Mouse (Mus musculus): ENCODE results near the gene Sp1. TPM values are rescaled to one million over a fixed set of nuclear protein-coding genes. Genes with fewer than 3 reads are reported as not detected.

Gene Sp1
- 14.4 and 15.8 TPM in 2 replicates for polyA plus RNA-seq (2014; fragmentation: Nextera tagmentation; extraction: Ambion mirVana)

- Histone ChIP-seq H3K4me3 (ENCODE audit: low read depth, low read length) (peak within 1 kb of the TSS; percentile 67), H3K4me1 (replicated peaks; ENCODE audit: control insufficient read depth, insufficient read depth, low read length) (peaks cover 34% of the 10 kb centered on the region), H3K9ac (ENCODE audit: low read length) (peak within 1 kb of the TSS; percentile 97), H3K36me3 (ENCODE audit: control insufficient read depth, insufficient read depth, low read length) (peaks cover 32% of the 10 kb centered on the region), H3K4me2 (ENCODE audit: low read length) (peak within 1 kb of the TSS; percentile 84), H3K27ac (ENCODE audit: low read depth) (peak within 1 kb of the TSS; percentile 100), H3K27me3 (replicated peaks; ENCODE audit: control insufficient read depth, insufficient read depth, low read length) (no peaks in the 10 kb centered on the region), H3K9me3 (ENCODE audit: control insufficient read depth, low read length) (no peaks in the 10 kb centered on the region)
- under 1% methylated on average over 38 of the region's 38 CpGs for WGBS
- ATAC-seq (replicated peaks; ENCODE audit: low FRiP score, low TSS enrichment, low read depth) = peak; percentile 97
- peak; percentile 98 for DNase-seq (ENCODE audit: low spot score)
Measured at GRCm38 (mm10) chr15:102405489-102406195, at the start of gene Sp1. Sp1 (plus strand) TSS chr15:102406143.

GRCm38 (mm10) chr15:102356501-102357325, 49.2 kb upstream of the Sp1 start:
- DNase-seq (ENCODE audit: low spot score) (no peak), ATAC-seq (replicated peaks; ENCODE audit: low FRiP score, low TSS enrichment, low read depth) (no peak)
- Histone ChIP-seq H3K4me3 (ENCODE audit: low read depth, low read length) (peak overlapping the region; percentile 49; the same call in 1 of the 2 replicates), H3K27me3 (replicated peaks; ENCODE audit: control insufficient read depth, insufficient read depth, low read length) (peaks cover 22% of the 10 kb centered on the region), H3K9ac (ENCODE audit: low read length) (peak overlapping the region; percentile 71; the same call in 1 of the 2 replicates), H3K4me1 (replicated peaks; ENCODE audit: control insufficient read depth, insufficient read depth, low read length) (peaks cover 16% of the 10 kb centered on the region), H3K9me3 (ENCODE audit: control insufficient read depth, low read length) (no peaks in the 10 kb centered on the region), H3K4me2 (ENCODE audit: low read length) (peak overlapping the region; percentile 77), H3K36me3 (ENCODE audit: control insufficient read depth, insufficient read depth, low read length) (no peaks in the 10 kb centered on the region), H3K27ac (ENCODE audit: low read depth) (peak overlapping the region; percentile 62)
- 47% methylated on average over 16 of the region's 16 CpGs for WGBS

GRCm38 (mm10) chr15:102358126-102358525, 47.8 kb upstream of the Sp1 start:
- Histone ChIP-seq H3K4me2 (ENCODE audit: low read length) (peak overlapping the region; percentile 38), H3K9ac (ENCODE audit: low read length) (peak overlapping the region; percentile 3; the same call in 1 of the 2 replicates), H3K4me3 (ENCODE audit: low read depth, low read length) (peak overlapping the region; percentile 11), H3K4me1 (replicated peaks; ENCODE audit: control insufficient read depth, insufficient read depth, low read length) (peaks cover 24% of the 10 kb centered on the region), H3K9me3 (ENCODE audit: control insufficient read depth, low read length) (no peaks in the 10 kb centered on the region), H3K27me3 (replicated peaks; ENCODE audit: control insufficient read depth, insufficient read depth, low read length) (peaks cover 22% of the 10 kb centered on the region), H3K36me3 (ENCODE audit: control insufficient read depth, insufficient read depth, low read length) (no peaks in the 10 kb centered on the region), H3K27ac (ENCODE audit: low read depth) (no peak overlapping the region)
- no peak for DNase-seq (ENCODE audit: low spot score)
- ATAC-seq (replicated peaks; ENCODE audit: low FRiP score, low TSS enrichment, low read depth) = no peak
- WGBS = 4% methylated on average over 25 of the region's 25 CpGs

GRCm38 (mm10) chr15:102358834-102359233, 47.1 kb upstream of the Sp1 start:
- 31% methylated on average over 5 of the region's 5 CpGs for WGBS
- H3K9ac ChIP-seq (ENCODE audit: low read length) = no peak overlapping the region
- DNase-seq (ENCODE audit: low spot score) (no peak), ATAC-seq (replicated peaks; ENCODE audit: low FRiP score, low TSS enrichment, low read depth) (no peak)
- H3K27ac ChIP-seq (ENCODE audit: low read depth) = no peak overlapping the region
- no peaks in the 10 kb centered on the region for H3K9me3 ChIP-seq (ENCODE audit: control insufficient read depth, low read length)
- peaks cover 22% of the 10 kb centered on the region for H3K27me3 ChIP-seq (replicated peaks; ENCODE audit: control insufficient read depth, insufficient read depth, low read length)
- H3K4me1 ChIP-seq (replicated peaks; ENCODE audit: control insufficient read depth, insufficient read depth, low read length) = peaks cover 24% of the 10 kb centered on the region
- no peak overlapping the region for H3K4me3 ChIP-seq (ENCODE audit: low read depth, low read length)
- no peaks in the 10 kb centered on the region for H3K36me3 ChIP-seq (ENCODE audit: control insufficient read depth, insufficient read depth, low read length)
- H3K4me2 ChIP-seq (ENCODE audit: low read length) = no peak overlapping the region

- ATAC-seq (replicated peaks; ENCODE audit: low FRiP score, low TSS enrichment, low read depth) = no peak
- no peaks in the 10 kb centered on the region for H3K9me3 ChIP-seq (ENCODE audit: control insufficient read depth, low read length)
- no peak for DNase-seq (ENCODE audit: low spot score)
Measured at GRCm38 (mm10) chr15:102362648-102363047, 43.3 kb upstream of the Sp1 start.

GRCm38 (mm10) chr15:102364678-102365077, 41.3 kb upstream of the Sp1 start:
- Histone ChIP-seq H3K27me3 (replicated peaks; ENCODE audit: control insufficient read depth, insufficient read depth, low read length) (0 out of 2 replicates have a peak, but pooled peaks cover 3% of the 10 kb centered on the region), H3K4me3 (ENCODE audit: low read depth, low read length) (no peak overlapping the region), H3K4me2 (ENCODE audit: low read length) (no peak overlapping the region), H3K4me1 (replicated peaks; ENCODE audit: control insufficient read depth, insufficient read depth, low read length) (peaks cover 7% of the 10 kb centered on the region), H3K36me3 (ENCODE audit: control insufficient read depth, insufficient read depth, low read length) (no peaks in the 10 kb centered on the region), H3K9me3 (ENCODE audit: control insufficient read depth, low read length) (no peaks in the 10 kb centered on the region), H3K9ac (ENCODE audit: low read length) (no peak overlapping the region), H3K27ac (ENCODE audit: low read depth) (no peak overlapping the region)
- WGBS = 100% methylated on average over 1 of the region's 1 CpGs
- DNase-seq (ENCODE audit: low spot score) = no peak
- ATAC-seq (replicated peaks; ENCODE audit: low FRiP score, low TSS enrichment, low read depth) = no peak

More at GRCm38 (mm10) chr15:102362648-102363047, 43.3 kb upstream of the Sp1 start:
- no peaks in the 10 kb centered on the region for H3K36me3 ChIP-seq (ENCODE audit: control insufficient read depth, insufficient read depth, low read length)
- peak overlapping the region; percentile 41 for H3K9ac ChIP-seq (ENCODE audit: low read length)
- peaks cover 14% of the 10 kb centered on the region for H3K4me1 ChIP-seq (replicated peaks; ENCODE audit: control insufficient read depth, insufficient read depth, low read length)
- H3K4me3 ChIP-seq (ENCODE audit: low read depth, low read length) = no peak overlapping the region
- H3K4me2 ChIP-seq (ENCODE audit: low read length) = peak overlapping the region; percentile 45
- H3K27ac ChIP-seq (ENCODE audit: low read depth) = 0 out of 2 replicates have a peak overlapping the region, but pooled peaks have one; percentile 7
- 12% methylated on average over 13 of the region's 14 CpGs for WGBS
- H3K27me3 ChIP-seq (replicated peaks; ENCODE audit: control insufficient read depth, insufficient read depth, low read length) = peaks cover 15% of the 10 kb centered on the region

- Histone ChIP-seq H3K9me3 (ENCODE audit: control insufficient read depth, low read length) (no peaks in the 10 kb centered on the region), H3K9ac (ENCODE audit: low read length) (no peak overlapping the region), H3K27ac (ENCODE audit: low read depth) (no peak overlapping the region), H3K4me3 (ENCODE audit: low read depth, low read length) (no peak overlapping the region), H3K4me2 (ENCODE audit: low read length) (peak overlapping the region; percentile 45), H3K36me3 (ENCODE audit: control insufficient read depth, insufficient read depth, low read length) (no peaks in the 10 kb centered on the region), H3K4me1 (replicated peaks; ENCODE audit: control insufficient read depth, insufficient read depth, low read length) (peaks cover 20% of the 10 kb centered on the region), H3K27me3 (replicated peaks; ENCODE audit: control insufficient read depth, insufficient read depth, low read length) (0 out of 2 replicates have a peak, but pooled peaks cover 3% of the 10 kb centered on the region)
- ATAC-seq (replicated peaks; ENCODE audit: low FRiP score, low TSS enrichment, low read depth) (no peak), DNase-seq (ENCODE audit: low spot score) (no peak)
- WGBS = 11% methylated on average over 7 of the region's 7 CpGs
Measured at GRCm38 (mm10) chr15:102366238-102366637, 39.7 kb upstream of the Sp1 start.

- Histone ChIP-seq H3K4me1 (replicated peaks; ENCODE audit: control insufficient read depth, insufficient read depth, low read length) (peaks cover 22% of the 10 kb centered on the region), H3K27me3 (replicated peaks; ENCODE audit: control insufficient read depth, insufficient read depth, low read length) (0 out of 2 replicates have a peak, but pooled peaks cover 3% of the 10 kb centered on the region), H3K9me3 (ENCODE audit: control insufficient read depth, low read length) (no peaks in the 10 kb centered on the region), H3K27ac (ENCODE audit: low read depth) (no peak within 1 kb of the TSS), H3K36me3 (ENCODE audit: control insufficient read depth, insufficient read depth, low read length) (no peaks in the 10 kb centered on the region), H3K9ac (ENCODE audit: low read length) (no peak within 1 kb of the TSS; the same call in 1 of the 2 replicates), H3K4me2 (ENCODE audit: low read length) (peak within 1 kb of the TSS; percentile 45), H3K4me3 (ENCODE audit: low read depth, low read length) (peak within 1 kb of the TSS; percentile 18; the same call in 1 of the 2 replicates)
- ATAC-seq (replicated peaks; ENCODE audit: low FRiP score, low TSS enrichment, low read depth) (no peak), DNase-seq (ENCODE audit: low spot score) (no peak)
- WGBS = 9% methylated on average over 15 of the region's 15 CpGs
Measured at GRCm38 (mm10) chr15:102366733-102367344, 39.1 kb upstream of the Sp1 start, which contains the start of gene Sp7. Sp7 (minus strand) TSS chr15:102367182.
